Mouse (Mus musculus) heart, embryonic 16.5 days (tissue): ENCODE data around the gene Anks1. TPM values are rescaled to one million over a fixed set of nuclear protein-coding genes. Genes with fewer than 3 reads are reported as not detected.

Experiments
- ATAC-seq: fragments of 200-750 bp; cut with Nextera tagmentation; replicated peaks from 2 replicates; pipeline ENCODE4 v1.8.0; 2017; ENCODE audit warnings: moderate number of reproducible peaks; ENCODE audit not compliant: insufficient read depth, low FRiP score; ENCODE audit errors: extremely low read depth
- H3K27ac ChIP-seq: fragments of 300-500 bp; sonication (generic); 2 replicates; pipeline ENCODE4 v1.5.1; 2014; ENCODE audit warnings: mild to moderate bottlenecking, low read length, control low read depth, moderate library complexity
- H3K27me3 ChIP-seq: fragments of 300-500 bp; sonication (generic); 2 replicates; pipeline ENCODE4 v1.6.1; 2014; ENCODE audit warnings: low read length, mixed read lengths; ENCODE audit not compliant: control insufficient read depth, insufficient read depth
- H3K36me3 ChIP-seq: fragments of 300-500 bp; sonication (generic); 2 replicates; pipeline ENCODE4 v1.6.1; 2014; ENCODE audit not compliant: control insufficient read depth, insufficient read depth
- H3K4me1 ChIP-seq: fragments of 300-500 bp; sonication (generic); 2 replicates; pipeline ENCODE4 v1.6.1; 2014; ENCODE audit warnings: low read length, mixed read lengths; ENCODE audit not compliant: control insufficient read depth, insufficient read depth
- H3K4me2 ChIP-seq: fragments of 300-500 bp; sonication (generic); 2 replicates; pipeline ENCODE4 v1.6.1; 2014; ENCODE audit warnings: low read depth, mild to moderate bottlenecking, control low read depth, low read length
- H3K4me3 ChIP-seq: fragments of 300-500 bp; sonication (generic); 2 replicates; pipeline ENCODE4 v1.5.1; 2014; ENCODE audit warnings: mild to moderate bottlenecking, control low read depth, low read length
- H3K9ac ChIP-seq: fragments of 300-500 bp; sonication (generic); 2 replicates; pipeline ENCODE4 v1.6.1; 2014; ENCODE audit warnings: low read length, control low read depth
- H3K9me3 ChIP-seq: fragments of 300-500 bp; sonication (generic); replicated peaks from 2 replicates; pipeline ENCODE4 v1.6.1; 2016; ENCODE audit warnings: low read length; ENCODE audit not compliant: control insufficient read depth
- whole genome bisulfite sequencing: fragments of 180-500 bp; shearing (Covaris S2); extraction: QIAGEN DNeasy Blood & Tissue Kit; methylation state at CpG from one replicate; pipeline ENCODE4 v1.1.7; 2014; 5-methylcytosine and 5-hydroxymethylcytosine counted together
- polyA plus RNA-seq: library from polyadenylated mRNA; unstranded; fragments of >200 nt; fragmentation: Nextera tagmentation; extraction: Ambion mirVana; gene quantifications from 2 replicates; pipeline ENCODE4 v1.2.1, GENCODE M21; 2015

Anks1 gene
- polyA plus RNA-seq, 1 experiment from 2014 or later: 11.4 TPM

DNA sequence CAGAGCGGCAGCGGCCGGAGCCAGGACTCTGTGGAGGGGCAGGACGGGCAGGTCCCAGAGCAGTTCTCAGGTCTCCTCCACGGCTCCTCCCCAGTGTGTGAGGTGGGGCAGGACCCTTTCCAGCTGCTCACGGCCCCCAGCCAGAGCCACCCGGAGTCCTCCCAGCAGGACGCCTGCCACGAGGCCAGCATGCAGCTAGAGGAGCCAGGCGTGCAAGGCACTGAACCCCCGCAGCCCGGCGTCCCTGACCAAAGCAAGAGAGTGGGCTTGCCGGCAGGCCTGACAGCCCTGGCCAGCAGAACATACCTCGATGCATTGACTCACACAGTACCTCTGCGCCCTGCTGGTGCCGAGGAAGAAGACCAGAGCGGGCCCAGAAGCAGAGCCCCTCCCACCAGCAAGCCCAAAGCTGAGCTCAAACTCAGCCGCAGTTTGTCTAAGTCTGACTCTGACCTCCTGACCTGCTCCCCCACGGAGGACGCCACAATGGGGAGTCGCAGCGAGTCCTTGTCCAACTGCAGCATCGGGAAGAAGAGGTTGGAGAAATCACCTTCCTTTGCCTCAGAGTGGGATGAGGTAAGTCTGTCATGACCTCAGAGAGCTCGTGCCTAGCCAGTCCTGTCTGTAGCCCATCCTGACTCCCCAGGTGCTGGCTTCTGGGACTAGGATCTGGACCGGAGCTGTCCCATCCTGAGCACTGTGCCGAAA lies 98.9 kb downstream of the Anks1 start:
- 26% methylated on average over 27 of the region's 27 CpGs for WGBS
- peaks cover 49% of the 10 kb centered on the region for H3K4me1 ChIP-seq

DNA sequence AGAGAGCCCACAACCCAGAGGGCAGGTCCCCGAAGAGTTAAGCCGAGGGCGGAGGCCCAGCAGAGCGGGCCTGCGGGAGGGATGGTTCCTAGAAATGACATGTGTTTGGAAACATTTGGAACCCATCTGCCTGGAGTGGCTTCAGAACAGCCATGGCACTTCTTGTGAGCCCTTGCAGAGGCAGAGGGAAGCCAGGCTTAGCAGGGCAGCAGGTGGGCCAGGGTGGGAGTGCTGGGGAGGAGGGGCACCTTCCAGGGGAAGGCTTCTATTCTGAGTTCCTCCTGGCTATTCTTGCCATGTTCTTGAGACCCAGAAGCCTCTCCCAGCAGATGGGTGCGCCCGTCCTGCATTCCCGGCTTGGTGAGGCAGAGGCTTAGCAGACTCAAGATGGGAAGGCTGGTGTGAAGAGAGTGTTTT lies 99.5 kb downstream of the Anks1 start:
- Histone ChIP-seq H3K9ac (peak overlapping the region; percentile 70), H3K27me3 (no peaks in the 10 kb centered on the region), H3K4me3 (peak overlapping the region; percentile 49), H3K36me3 (0 out of 2 replicates have a peak, but pooled peaks cover 4% of the 10 kb centered on the region), H3K4me2 (peak overlapping the region; percentile 65), H3K27ac (peak overlapping the region; percentile 93), H3K4me1 (peaks cover 55% of the 10 kb centered on the region), H3K9me3 (no peaks in the 10 kb centered on the region)
- no peak for ATAC-seq
- WGBS: 66% methylated on average over 8 of the region's 8 CpGs

More for the DNA sequence above, 98.9 kb downstream of the Anks1 start:
- Histone ChIP-seq H3K36me3 (0 out of 2 replicates have a peak, but pooled peaks cover 4% of the 10 kb centered on the region), H3K27me3 (no peaks in the 10 kb centered on the region), H3K4me2 (peak overlapping the region; percentile 65), H3K9me3 (no peaks in the 10 kb centered on the region), H3K9ac (peak overlapping the region; percentile 70), H3K4me3 (peak overlapping the region; percentile 49), H3K27ac (peak overlapping the region; percentile 93)
- ATAC-seq: peak; percentile 67

DNA sequence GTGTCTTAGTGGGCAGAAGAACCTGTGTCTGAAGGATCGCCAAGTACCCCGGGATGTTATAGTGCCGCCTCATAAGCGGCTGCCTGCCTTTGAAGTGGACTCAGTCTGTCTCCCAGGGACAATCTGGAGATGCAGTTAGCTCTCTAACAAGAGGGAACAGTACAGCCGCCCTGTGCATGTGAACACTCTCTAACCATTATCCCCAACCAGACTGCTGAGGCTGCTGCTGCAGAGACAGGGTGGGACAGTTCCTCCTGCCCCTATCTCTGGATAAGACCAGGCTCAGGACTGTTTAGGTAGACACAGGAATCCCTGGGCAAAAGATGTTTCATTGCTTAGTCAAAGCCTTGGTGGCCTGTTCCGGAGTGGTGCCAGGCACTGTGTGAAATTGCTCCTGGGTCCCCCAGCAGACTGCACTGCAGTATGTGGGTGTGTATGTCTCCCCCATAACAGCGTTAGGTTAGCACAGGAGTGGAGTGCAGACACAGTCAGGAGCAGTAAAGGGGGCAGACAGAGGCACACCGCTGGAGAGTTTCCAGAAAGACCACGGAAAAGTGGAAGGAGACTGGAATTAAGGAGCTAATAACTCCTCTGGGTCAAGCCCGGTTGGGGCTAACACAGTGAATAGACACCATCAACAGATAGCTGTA lies 100.1 kb downstream of the Anks1 start:
- Histone ChIP-seq H3K4me1 (peaks cover 61% of the 10 kb centered on the region), H3K36me3 (0 out of 2 replicates have a peak, but pooled peaks cover 4% of the 10 kb centered on the region), H3K27ac (peak overlapping the region; percentile 93), H3K4me3 (peak overlapping the region; percentile 49), H3K27me3 (no peaks in the 10 kb centered on the region), H3K9ac (peak overlapping the region; percentile 70), H3K4me2 (peak overlapping the region; percentile 65), H3K9me3 (no peaks in the 10 kb centered on the region)
- ATAC-seq: no peak
- WGBS: 74% methylated on average over 10 of the region's 10 CpGs

DNA sequence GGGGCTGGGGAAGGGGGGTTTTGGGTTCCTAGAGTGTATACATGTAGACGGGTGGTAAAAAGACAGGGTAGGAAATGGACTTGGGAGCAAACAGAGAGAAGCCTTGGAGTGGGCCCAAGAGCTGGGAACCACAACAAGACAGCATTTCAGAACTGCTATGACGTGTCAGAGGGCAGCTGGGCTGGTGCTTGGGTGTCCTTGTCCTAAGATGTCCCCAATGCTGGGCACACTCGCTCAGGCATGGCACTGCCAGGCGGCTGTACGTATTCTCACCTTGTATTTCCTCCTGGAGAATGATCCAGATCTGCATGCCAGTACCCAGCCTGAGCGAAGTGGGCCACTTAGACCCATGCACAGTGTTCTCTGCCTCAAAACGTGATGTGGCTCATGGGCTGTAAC lies 100.6 kb downstream of the Anks1 start:
- peak overlapping the region; percentile 65 for H3K4me2 ChIP-seq
- WGBS: 76% methylated on average over 7 of the region's 7 CpGs
- H3K4me3 ChIP-seq: peak overlapping the region; percentile 49
- H3K9me3 ChIP-seq: no peaks in the 10 kb centered on the region
- H3K4me1 ChIP-seq: peaks cover 66% of the 10 kb centered on the region
- H3K36me3 ChIP-seq: 0 out of 2 replicates have a peak, but pooled peaks cover 4% of the 10 kb centered on the region
- peak overlapping the region; percentile 70 for H3K9ac ChIP-seq
- no peak for ATAC-seq
- H3K27ac ChIP-seq: no peak overlapping the region
- no peaks in the 10 kb centered on the region for H3K27me3 ChIP-seq

DNA sequence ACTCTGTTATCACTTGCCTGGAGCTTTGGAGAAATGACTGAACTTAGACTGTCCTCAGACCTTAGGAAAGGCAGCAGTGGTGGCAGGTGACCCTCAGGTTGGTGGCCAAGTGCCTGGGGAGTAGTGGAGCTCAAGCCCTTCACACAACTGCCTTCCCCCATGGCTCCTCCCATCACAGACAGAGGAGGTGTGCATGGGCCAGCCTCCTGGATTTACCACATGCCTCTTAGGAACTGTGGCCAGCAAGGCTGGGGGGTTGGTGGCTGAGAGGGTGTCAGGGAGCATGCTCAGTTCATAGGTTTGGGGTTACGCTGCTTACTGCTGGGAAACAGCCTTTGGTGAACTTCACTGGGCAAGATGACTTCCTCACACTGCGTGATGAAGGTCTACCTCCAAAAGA lies 101.8 kb downstream of the Anks1 start:
- H3K36me3 ChIP-seq: 0 out of 2 replicates have a peak, but pooled peaks cover 4% of the 10 kb centered on the region
- no peaks in the 10 kb centered on the region for H3K27me3 ChIP-seq
- WGBS: 91% methylated on average over 2 of the region's 2 CpGs
- H3K9ac ChIP-seq: peak overlapping the region; percentile 26; the same call in 1 of the 2 replicates
- peaks cover 76% of the 10 kb centered on the region for H3K4me1 ChIP-seq
- H3K27ac ChIP-seq: no peak overlapping the region
- 0 out of 2 replicates have a peak overlapping the region, but pooled peaks have one; percentile 17 for H3K4me2 ChIP-seq
- no peaks in the 10 kb centered on the region for H3K9me3 ChIP-seq
- ATAC-seq: no peak
- H3K4me3 ChIP-seq: no peak overlapping the region

DNA sequence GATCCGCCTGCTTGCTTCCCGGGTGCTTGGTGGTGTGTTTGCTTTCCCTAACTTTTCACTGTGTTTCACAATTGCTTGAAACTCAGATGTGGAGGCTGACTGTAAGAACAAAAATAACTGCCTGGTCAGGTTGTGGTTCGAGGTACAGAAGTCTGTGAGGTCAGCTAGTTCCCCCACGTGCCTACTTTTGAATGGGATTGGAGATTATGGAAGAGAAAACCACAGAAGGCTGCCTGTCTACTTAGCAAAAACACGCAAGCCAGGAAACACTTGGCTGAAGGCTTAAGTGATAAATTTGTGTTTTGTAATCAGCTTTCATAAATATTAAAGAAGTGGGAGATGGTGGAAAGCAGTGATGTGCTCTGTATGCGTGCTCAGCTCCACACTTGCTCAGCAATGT lies 103.7 kb downstream of the Anks1 start:
- Histone ChIP-seq H3K4me2 (peak overlapping the region; percentile 56), H3K27ac (peak overlapping the region; percentile 83), H3K27me3 (no peaks in the 10 kb centered on the region), H3K4me3 (peak overlapping the region; percentile 22), H3K9ac (peak overlapping the region; percentile 55), H3K4me1 (peaks cover 72% of the 10 kb centered on the region), H3K36me3 (0 out of 2 replicates have a peak, but pooled peaks cover 4% of the 10 kb centered on the region), H3K9me3 (no peaks in the 10 kb centered on the region)
- ATAC-seq: no peak
- WGBS: 49% methylated on average over 6 of the region's 6 CpGs

DNA sequence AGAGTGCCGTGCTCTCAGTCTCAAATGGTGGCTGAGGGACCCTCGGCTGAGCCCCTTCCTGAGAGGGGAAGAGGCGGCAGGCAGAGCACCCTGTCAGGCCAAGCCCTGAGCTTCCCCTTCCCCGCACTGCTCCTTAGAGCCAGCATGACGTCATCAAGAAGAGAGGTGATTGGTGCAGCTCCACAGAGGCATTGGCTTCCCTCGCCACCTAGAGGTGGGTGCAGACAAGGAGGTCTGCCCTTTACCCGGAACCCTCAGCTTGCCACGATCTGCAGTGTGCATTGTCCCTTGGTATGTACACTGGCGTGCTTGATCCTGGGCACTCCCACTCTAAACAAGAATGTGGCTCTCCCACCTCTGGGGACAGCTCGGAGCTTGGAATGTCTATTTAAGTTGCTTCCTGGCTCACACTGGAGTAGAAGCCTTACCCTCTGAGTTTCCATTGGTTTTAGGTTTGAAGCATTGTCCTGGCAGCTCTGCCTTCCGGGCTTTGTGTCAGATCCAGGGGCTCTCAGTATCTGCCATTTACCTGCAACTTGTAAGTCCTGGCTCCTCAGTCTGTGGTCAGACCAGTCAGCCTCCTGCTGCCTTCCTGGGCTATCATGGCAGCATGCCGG lies 104.3 kb downstream of the Anks1 start:
- WGBS: 10% methylated on average over 12 of the region's 12 CpGs

DNA sequence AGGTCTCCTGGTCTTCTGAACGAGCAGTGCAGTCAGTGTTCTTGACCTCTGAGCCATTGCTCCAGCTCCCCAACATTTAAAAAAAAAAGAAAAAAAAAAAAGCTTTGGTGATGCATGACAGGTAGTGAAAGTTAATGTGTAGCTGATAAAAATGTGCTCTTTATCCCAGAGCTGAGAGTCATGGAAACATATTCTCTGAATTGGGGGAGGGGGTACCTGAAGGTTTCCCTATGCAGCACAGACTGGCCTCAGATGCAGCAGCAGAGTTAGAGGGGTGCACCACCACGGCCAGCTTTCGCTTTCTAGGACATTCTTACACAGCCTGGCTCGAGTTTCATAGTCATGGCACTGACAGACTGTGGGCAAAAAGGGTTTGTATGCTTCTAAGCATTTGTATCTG lies 105.3 kb downstream of the Anks1 start:
- no peak for ATAC-seq
- WGBS: 61% methylated on average over 4 of the region's 4 CpGs
- Histone ChIP-seq H3K4me2 (no peak overlapping the region), H3K4me3 (no peak overlapping the region), H3K4me1 (peaks cover 72% of the 10 kb centered on the region), H3K9ac (no peak overlapping the region), H3K27me3 (no peaks in the 10 kb centered on the region), H3K36me3 (0 out of 2 replicates have a peak, but pooled peaks cover 4% of the 10 kb centered on the region), H3K9me3 (no peaks in the 10 kb centered on the region), H3K27ac (peak overlapping the region; percentile 83)

More for the DNA sequence above, 104.3 kb downstream of the Anks1 start:
- Histone ChIP-seq H3K9me3 (no peaks in the 10 kb centered on the region), H3K27me3 (no peaks in the 10 kb centered on the region), H3K4me1 (peaks cover 67% of the 10 kb centered on the region), H3K4me3 (peak overlapping the region; percentile 22), H3K27ac (peak overlapping the region; percentile 83), H3K36me3 (0 out of 2 replicates have a peak, but pooled peaks cover 4% of the 10 kb centered on the region), H3K4me2 (peak overlapping the region; percentile 56), H3K9ac (peak overlapping the region; percentile 62)
- peak; percentile 81 for ATAC-seq
